In genomic region chr6:41518017-41518524, GRCm38 (mm10) we compare ENCODE assay signal across 36 mouse cellular contexts. TPM values are rescaled to one million over a fixed set of nuclear protein-coding genes. Genes with fewer than 3 reads are reported as not detected.
DNase-seq lines count a peak whose midpoint lies in the region; ATAC-seq and TF ChIP-seq lines count a peak whose summit lies in the region.
"Had no signal": no experiment of that assay in that cellular context is flagged by ENCODE, and none has a peak within 500 bp of the region (broad histone marks: within the 10 kb centered on the region; RNA-seq: fewer than 3 reads in every experiment).

No protein-coding gene starts in this region.

- ATAC-seq in CD4-positive, CD25-positive, alpha-beta regulatory T cell, adult 4 months = no peak
- no peak for ATAC-seq in monocyte, adult 5-6 weeks (replicated peaks; ENCODE audit: insufficient number of reproducible peaks, low FRiP score, low TSS enrichment, poor library complexity, severe bottlenecking)
- ATAC-seq: forebrain, postnatal 0 days; intestine, postnatal 0 days; liver, embryonic 12.5 days; midbrain, embryonic 16.5 days had no signal

- DNase-seq in 3T3-L1 (ENCODE audit: low read depth, low spot score) (peak; percentile 48), CH12.LX (ENCODE audit: extremely low read depth) (peak; percentile 31)
- DNase-seq in fibroblast of lung, adult 2 months (ENCODE audit: low read depth) = peak; percentile 10
- no peak for DNase-seq in left cerebral cortex, postnatal 4 days
- DNase-seq: adrenal gland, adult 2 months; cerebellum, adult 8-10 months; forebrain, postnatal 0 days; heart, adult 11 months; heart, postnatal 10 days; kidney, postnatal 36 days; layer of hippocampus, postnatal 36 days; lung, adult 18-20 months; lung, postnatal 14 days; retina, postnatal 1 day; right cerebral cortex, postnatal 4 days; thymus, postnatal 4 days had no signal

- no peak overlapping the region for H3K27ac ChIP-seq in CH12.LX (ENCODE audit: insufficient read depth, low read depth)
- H3K27ac ChIP-seq: embryonic facial prominence, embryonic 15.5 days; hindbrain, embryonic 12.5 days; kidney, embryonic 15.5 days; limb, embryonic 13.5 days; liver, embryonic 12.5 days had no signal

- H3K4me2 ChIP-seq in CH12.LX (ENCODE audit: insufficient read depth, low read depth, poor library complexity, severe bottlenecking) = no peak overlapping the region
- H3K4me2 ChIP-seq in myocyte (ENCODE audit: low read depth) = peak overlapping the region; percentile 13
- H3K4me2 ChIP-seq: embryonic facial prominence, embryonic 15.5 days; heart, embryonic 11.5 days; hindbrain, embryonic 12.5 days; kidney, embryonic 15.5 days; limb, embryonic 13.5 days; liver, embryonic 12.5 days had no signal

- TF ChIP-seq EP300 in CH12.LX (IDR thresholded peaks at IDR 0.05; ENCODE audit: low read length) = no peak

- H3K27me3 ChIP-seq in CH12.LX (replicated peaks) (no peaks in the 10 kb centered on the region), myocyte (ENCODE audit: control insufficient read depth, insufficient read depth, insufficient read length) (no peaks in the 10 kb centered on the region)
- H3K27me3 ChIP-seq: embryonic facial prominence, embryonic 15.5 days; hindbrain, embryonic 12.5 days; kidney, embryonic 15.5 days; limb, embryonic 13.5 days; liver, embryonic 12.5 days had no signal

- intact Hi-C loops in left cerebral cortex, postnatal 4 days (cut with DNase I) = no loop called here

- no peaks in the 10 kb centered on the region for H3K79me2 ChIP-seq in CH12.LX (replicated peaks; ENCODE audit: control insufficient read depth, extremely low read depth, insufficient read depth, poor library complexity, severe bottlenecking)
- H3K79me2 ChIP-seq in myocyte (ENCODE audit: control insufficient read depth, insufficient read depth) = no peaks in the 10 kb centered on the region

- in situ Hi-C loops in CH12.LX (cut with MboI; ENCODE audit: low pct_ligation_motif_present, low pct_unique_long_range_greater_than_20kb, low sequenced_read_pairs) = loop anchor here (25.0 kb wide), 1 partner anchor 256 kb away; no protein-coding TSS in a partner anchor

- no peak for TF ChIP-seq CTCF in CH12.LX (conservative IDR thresholded peaks at IDR 0.05 in 1 of 2, IDR thresholded peaks at IDR 0.05 in 1 of 2; ENCODE audit: low read depth in 2 of 2, low read length in 2 of 2)

- H3K4me3 ChIP-seq in CH12.LX (replicated peaks in 1 of 3; ENCODE audit: low read depth in 2 of 3, low read length in 2 of 3, poor library complexity in 1 of 3) (no peak overlapping the region), myocyte (no peak overlapping the region)
- H3K4me3 ChIP-seq: embryonic facial prominence, embryonic 15.5 days; hindbrain, embryonic 12.5 days; kidney, embryonic 15.5 days; limb, embryonic 13.5 days; liver, embryonic 12.5 days had no signal

- H3K4me1 ChIP-seq in CH12.LX (ENCODE audit: control insufficient read depth in 1 of 2, insufficient read depth in 2 of 2) = peaks cover 0 to 20% of the 10 kb centered on the region in 2 experiments; a peak in 2 of 4 replicates
- H3K4me1 ChIP-seq: embryonic facial prominence, embryonic 15.5 days; hindbrain, embryonic 12.5 days; kidney, embryonic 15.5 days; limb, embryonic 13.5 days; liver, embryonic 12.5 days had no signal

- no peak for TF ChIP-seq POLR2A in CH12.LX (IDR thresholded peaks at IDR 0.05; ENCODE audit: low read depth, low read length)
- no peak for TF ChIP-seq POLR2A in myocyte (IDR thresholded peaks at IDR 0.05; ENCODE audit: insufficient read length, low read depth)

- H3K9ac ChIP-seq in CH12.LX (ENCODE audit: insufficient read depth, low read depth) = no peak overlapping the region
- H3K9ac ChIP-seq: embryonic facial prominence, embryonic 15.5 days; forebrain, postnatal 0 days; hindbrain, embryonic 12.5 days; kidney, embryonic 15.5 days; limb, embryonic 13.5 days; liver, embryonic 12.5 days had no signal

- H3K9me3 ChIP-seq in CH12.LX (replicated peaks; ENCODE audit: low read length) = no peaks in the 10 kb centered on the region
- H3K9me3 ChIP-seq: embryonic facial prominence, embryonic 15.5 days; G1E; hindbrain, embryonic 12.5 days; kidney, embryonic 15.5 days; liver, embryonic 12.5 days had no signal

- TF ChIP-seq RAD21 in CH12.LX (IDR thresholded peaks at IDR 0.05; ENCODE audit: low read depth, low read length) = no peak

- dilution Hi-C loops in CH12.LX (cut with MboI; ENCODE audit: extremely low pct_ligation_motif_present, extremely low pct_unique_long_range_greater_than_20kb, low sequenced_read_pairs) = no loop called here

- no peak overlapping the region for H3ac ChIP-seq in myocyte (ENCODE audit: control insufficient read depth, insufficient read length)

- H3K36me3 ChIP-seq in CH12.LX (replicated peaks in 1 of 2; ENCODE audit: control insufficient read depth in 1 of 2, insufficient read depth in 1 of 2, low read length in 1 of 2) = no peaks in the 10 kb centered on the region
- H3K36me3 ChIP-seq in myocyte (ENCODE audit: control insufficient read depth, insufficient read depth) = no peaks in the 10 kb centered on the region
- H3K36me3 ChIP-seq: embryonic facial prominence, embryonic 15.5 days; G1E; hindbrain, embryonic 12.5 days; kidney, embryonic 15.5 days; limb, embryonic 13.5 days; liver, embryonic 12.5 days had no signal

TF ChIP-seq in CH12.LX, 34 proteins besides CTCF, POLR2A, EP300 and RAD21:
- TF ChIP-seq SIN3A (IDR thresholded peaks at IDR 0.05; ENCODE audit: low read length) (no peak), USF2 (conservative IDR thresholded peaks at IDR 0.05; ENCODE audit: low read depth, low read length) (no peak), PAX5 (IDR thresholded peaks at IDR 0.05; ENCODE audit: low read length) (no peak), SMC3 (IDR thresholded peaks at IDR 0.05; ENCODE audit: low read depth, low read length) (no peak)

TF ChIP-seq in myocyte, 11 proteins besides CTCF, POLR2A, EP300 and RAD21:
- no peak for TF ChIP-seq MYOD1 (IDR thresholded peaks at IDR 0.05; ENCODE audit: control insufficient read depth in 1 of 3, insufficient read length in 2 of 3, low read depth in 2 of 3)
- no peak for TF ChIP-seq REST (IDR thresholded peaks at IDR 0.05; ENCODE audit: insufficient read depth, insufficient read length)
- no peak for TF ChIP-seq E2F4 (IDR thresholded peaks at IDR 0.05; ENCODE audit: insufficient read depth)
- TF ChIP-seq POLR2AphosphoS2 (IDR thresholded peaks at IDR 0.05; ENCODE audit: insufficient read length, low read depth) = no peak
- TF ChIP-seq TCF12 (IDR thresholded peaks at IDR 0.05; ENCODE audit: insufficient read depth, poor library complexity, severe bottlenecking) = no peak
- TF ChIP-seq MYOG (IDR thresholded peaks at IDR 0.05; ENCODE audit: control insufficient read depth in 1 of 3, insufficient read depth in 1 of 3, insufficient read length in 2 of 3, low read depth in 2 of 3) = no peak
- TF ChIP-seq TCF3 (IDR thresholded peaks at IDR 0.05; ENCODE audit: insufficient read length, low read depth) = no peak
- no peak for TF ChIP-seq SRF (IDR thresholded peaks at IDR 0.05; ENCODE audit: control insufficient read depth, insufficient read length, low read depth)
- TF ChIP-seq CEBPB (IDR thresholded peaks at IDR 0.05; ENCODE audit: insufficient read depth, poor library complexity, severe bottlenecking) = no peak
- no peak for TF ChIP-seq MAX (IDR thresholded peaks at IDR 0.05; ENCODE audit: low read depth)

RNA-seq across cellular contexts. Expression of gene Prss2, which starts 3.5 kb away (rescaled TPM):
- total RNA-seq in CH12.LX (2012; rRNA removed) = not detected in 2 replicates
- total RNA-seq in CH12.LX (2014; rRNA removed) = not detected in 2 replicates
- polyA plus RNA-seq in CH12.LX (2012; ENCODE audit: insufficient read length, low read depth) = not detected in 2 replicates
- 0.14 TPM for polyA plus RNA-seq in myocyte (2012; fragmentation: generic; extraction: Trizol)
- 1 to 10 TPM; 2.0 to 3.1 TPM for polyA plus RNA-seq in CD4-positive, CD25-positive, alpha-beta regulatory T cell, adult 4 months (2017; shearing (Covaris generic))
- not detected in 3 replicates for total RNA-seq in monocyte, adult 5-6 weeks (2017)
- not detected for total RNA-seq in left cerebral cortex, postnatal 4 days (2021)
- total RNA-seq: forebrain, postnatal 0 days; G1E; gastrocnemius, adult 8-10 months; heart, postnatal 10 days; layer of hippocampus, adult 8-10 months; layer of hippocampus, postnatal 36 days; left cerebral cortex, postnatal 14 days; megakaryocyte-erythroid progenitor cell, adult 5-6 weeks had no signal
- polyA plus RNA-seq: brain, embryonic 14.5 days; embryonic facial prominence, embryonic 15.5 days; forebrain, embryonic 11.5 days; forebrain, postnatal 0 days; G1E; heart, embryonic 11.5 days; hindbrain, embryonic 12.5 days; kidney, embryonic 15.5 days; limb, embryonic 13.5 days; liver, embryonic 12.5 days; midbrain, embryonic 16.5 days; neural tube, embryonic 11.5 days; stomach, embryonic 14.5 days had no signal

RNA-seq across cellular contexts. Expression of gene Prss1, which starts 59.3 kb away (rescaled TPM):
- total RNA-seq in CH12.LX (2012; rRNA removed) (not detected in 2 replicates), CH12.LX (2014; rRNA removed) (not detected in 2 replicates)
- polyA plus RNA-seq in CH12.LX (2012; ENCODE audit: insufficient read length, low read depth) (not detected in 2 replicates), myocyte (2012; fragmentation: generic; extraction: Trizol) (not detected)
- polyA plus RNA-seq in CD4-positive, CD25-positive, alpha-beta regulatory T cell, adult 4 months (2017; shearing (Covaris generic)) = not detected
- total RNA-seq in monocyte, adult 5-6 weeks (2017) = not detected in 3 replicates
- not detected for total RNA-seq in left cerebral cortex, postnatal 4 days (2021)
- total RNA-seq: adrenal gland, adult 2 months; forebrain, postnatal 0 days; G1E; gastrocnemius, adult 8-10 months; heart, postnatal 10 days; layer of hippocampus, adult 8-10 months; layer of hippocampus, postnatal 36 days; left cerebral cortex, postnatal 14 days; megakaryocyte-erythroid progenitor cell, adult 5-6 weeks had no signal
- polyA plus RNA-seq: adrenal gland, adult 2 months; brain, embryonic 14.5 days; forebrain, embryonic 11.5 days; forebrain, postnatal 0 days; G1E; heart, embryonic 11.5 days; hindbrain, embryonic 12.5 days; liver, embryonic 12.5 days; midbrain, embryonic 16.5 days; neural tube, embryonic 11.5 days; stomach, embryonic 14.5 days had no signal
